Mouse (Mus musculus) kidney, adult 2 months (tissue): ENCODE results near the gene Ttc36. TPM values are rescaled to one million over a fixed set of nuclear protein-coding genes. Genes with fewer than 3 reads are reported as not detected.

Source experiments
- DNase-seq: peaks from one replicate; pipeline ENCODE4 v3.0.0; 2021
- H3K27ac ChIP-seq: fragments of 200-500 bp; 2 replicates; pipeline ENCODE4 v1.5.1; 2012; ENCODE audit warnings: low read depth, low read length, control low read depth, inconsistent platforms; ENCODE audit not compliant: insufficient read depth
- H3K27me3 ChIP-seq: fragments of 200-500 bp; replicated peaks from 2 replicates; pipeline ENCODE4 v1.6.1; 2012; ENCODE audit warnings: mild to moderate bottlenecking, moderate library complexity, low read length, inconsistent platforms; ENCODE audit not compliant: control insufficient read depth, insufficient read depth
- H3K36me3 ChIP-seq: fragments of 200-500 bp; 2 replicates; pipeline ENCODE4 v1.6.1; 2012; ENCODE audit warnings: mild to moderate bottlenecking, moderate library complexity, low read length, inconsistent platforms; ENCODE audit not compliant: control insufficient read depth, insufficient read depth
- H3K4me1 ChIP-seq: fragments of 200-500 bp; 2 replicates; pipeline ENCODE4 v1.6.1; 2011; ENCODE audit warnings: low read length; ENCODE audit not compliant: control insufficient read depth, insufficient read depth
- H3K4me3 ChIP-seq: fragments of 200-500 bp; 2 replicates; pipeline ENCODE4 v1.5.1; 2011; ENCODE audit warnings: mild to moderate bottlenecking, low read depth, low read length, control low read depth; ENCODE audit not compliant: insufficient read depth
- CTCF ChIP-seq: fragments of 200-500 bp; conservative IDR thresholded peaks from 2 replicates; pipeline ENCODE4 v1.5.1; 2011; ENCODE audit warnings: low read depth, mild to moderate bottlenecking, control low read depth, low read length, moderate library complexity, mixed read lengths; ENCODE audit not compliant: insufficient read depth, insufficient read length
- POLR2A ChIP-seq: fragments of 200-500 bp; IDR thresholded peaks from one replicate; pipeline ENCODE4 v1.6.1; 2011; ENCODE audit warnings: low read depth, low read length, control low read depth
- WGBS: fragments of 180-500 bp; shearing (Covaris S2); methylation state at CpG from one replicate; pipeline ENCODE4 v1.1.7; 2018; 5-methylcytosine and 5-hydroxymethylcytosine counted together
- polyA plus RNA-seq: library from polyadenylated mRNA; depleted of rRNA; stranded (reverse); fragments of >200 nt; gene quantifications from 2 replicates; pipeline ENCODE4 v1.2.3, GENCODE M21; 2012

The Ttc36 gene
- polyA plus RNA-seq, 1 experiment = 1,516 TPM

DNA sequence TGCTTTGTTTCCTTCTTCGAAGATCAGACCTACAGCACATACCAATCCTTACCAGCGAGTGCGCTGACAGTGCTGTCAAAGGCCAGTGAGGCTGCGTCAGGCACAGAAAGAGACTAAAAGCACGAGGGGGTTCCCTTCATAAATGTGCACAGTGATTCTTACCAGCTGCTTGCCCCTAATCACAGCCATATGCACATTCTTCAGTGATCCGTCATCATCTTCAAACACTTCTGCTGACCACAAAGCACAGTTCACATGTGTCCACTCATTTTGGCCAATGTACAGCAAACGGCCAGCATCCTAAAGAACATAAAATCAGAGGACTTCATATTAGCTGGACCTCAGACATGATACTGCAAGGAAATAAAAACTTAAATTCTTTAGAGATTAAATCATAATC, 23.8 kb upstream of the Ttc36 start:
- H3K4me1 ChIP-seq = no peaks in the 10 kb centered on the region
- H3K36me3 ChIP-seq = peaks cover 14% of the 10 kb centered on the region
- DNase-seq = no peak
- 83% methylated on average over 7 of the region's 7 CpGs for WGBS
- H3K27me3 ChIP-seq = no peaks in the 10 kb centered on the region
- H3K27ac ChIP-seq = no peak overlapping the region
- no peak for TF ChIP-seq POLR2A
- TF ChIP-seq CTCF = no peak
- H3K4me3 ChIP-seq = no peak overlapping the region

DNA sequence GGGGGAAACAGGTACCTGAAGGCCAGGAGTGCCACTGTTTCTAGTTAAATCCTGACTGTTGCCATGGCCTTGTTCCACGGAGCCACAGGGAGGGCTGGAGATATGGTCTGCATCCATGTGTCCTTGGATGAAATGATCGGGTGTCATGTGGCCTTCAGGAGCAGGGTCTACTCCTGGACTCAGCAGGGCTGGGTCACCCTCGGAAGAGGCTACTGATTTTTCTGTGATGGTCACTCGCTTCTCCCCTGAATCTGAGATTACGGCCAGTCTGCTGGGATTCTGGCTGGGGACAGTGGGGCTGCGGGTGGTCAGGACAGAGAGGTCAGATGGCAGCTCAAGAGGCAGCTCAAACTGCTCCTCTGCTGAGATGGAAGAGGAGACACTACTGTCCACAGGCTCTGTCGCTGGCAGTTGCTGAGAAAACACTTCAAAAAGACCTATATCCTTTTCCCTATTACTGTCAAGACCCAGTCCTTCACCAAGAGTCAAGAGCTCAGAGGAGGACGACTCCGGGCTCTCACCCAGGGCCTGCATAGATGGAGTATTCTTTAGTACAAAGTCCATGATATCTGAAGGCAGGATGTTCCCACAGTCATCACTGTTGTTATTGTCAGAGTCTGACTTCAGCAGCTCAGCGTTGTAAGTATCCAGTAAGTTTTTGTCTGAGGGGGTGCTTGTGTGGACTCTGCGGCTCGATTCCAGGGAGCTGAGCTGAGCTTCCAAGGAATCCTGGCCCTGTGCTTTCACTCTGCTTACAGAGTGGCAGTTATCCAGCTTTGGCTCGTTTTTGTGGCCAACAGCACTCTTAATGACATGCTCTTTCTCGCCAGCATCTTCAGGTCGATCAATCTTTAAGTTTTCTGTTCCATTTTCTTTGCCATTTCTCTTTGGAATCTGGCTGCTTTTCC, 17.3 kb upstream of the Ttc36 start:
- H3K36me3 ChIP-seq = peaks cover 11% of the 10 kb centered on the region
- no peaks in the 10 kb centered on the region for H3K27me3 ChIP-seq
- H3K4me3 ChIP-seq = no peak overlapping the region
- TF ChIP-seq POLR2A (no peak), CTCF (no peak)
- H3K4me1 ChIP-seq = no peaks in the 10 kb centered on the region
- 75% methylated on average over 15 of the region's 15 CpGs for WGBS
- no peak for DNase-seq
- H3K27ac ChIP-seq = no peak overlapping the region

DNA sequence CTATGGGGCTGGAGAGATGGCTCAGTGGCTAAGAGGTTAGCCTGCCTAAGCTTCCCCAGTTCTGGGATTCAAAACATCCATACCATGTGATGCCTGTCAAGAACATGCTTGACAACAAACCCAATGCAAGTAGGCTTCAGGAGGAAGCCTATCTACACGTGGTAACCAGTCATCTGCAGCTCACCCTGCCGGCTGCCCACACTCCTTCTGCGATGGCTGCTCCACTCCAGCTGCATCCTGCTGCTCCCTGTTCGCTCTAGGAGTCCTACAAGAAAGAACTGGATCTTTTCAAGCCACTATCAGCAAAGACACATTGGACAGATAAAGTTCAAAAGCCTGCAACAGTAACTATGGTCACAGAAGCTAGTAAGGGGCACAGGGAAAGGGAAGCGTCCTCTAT, 14.7 kb upstream of the Ttc36 start:
- TF ChIP-seq CTCF = no peak
- TF ChIP-seq POLR2A = no peak
- 79% methylated on average over 5 of the region's 5 CpGs for WGBS
- Histone ChIP-seq H3K27ac (no peak overlapping the region), H3K27me3 (no peaks in the 10 kb centered on the region), H3K4me1 (no peaks in the 10 kb centered on the region), H3K4me3 (no peak overlapping the region), H3K36me3 (peaks cover 19% of the 10 kb centered on the region)
- DNase-seq = no peak

DNA sequence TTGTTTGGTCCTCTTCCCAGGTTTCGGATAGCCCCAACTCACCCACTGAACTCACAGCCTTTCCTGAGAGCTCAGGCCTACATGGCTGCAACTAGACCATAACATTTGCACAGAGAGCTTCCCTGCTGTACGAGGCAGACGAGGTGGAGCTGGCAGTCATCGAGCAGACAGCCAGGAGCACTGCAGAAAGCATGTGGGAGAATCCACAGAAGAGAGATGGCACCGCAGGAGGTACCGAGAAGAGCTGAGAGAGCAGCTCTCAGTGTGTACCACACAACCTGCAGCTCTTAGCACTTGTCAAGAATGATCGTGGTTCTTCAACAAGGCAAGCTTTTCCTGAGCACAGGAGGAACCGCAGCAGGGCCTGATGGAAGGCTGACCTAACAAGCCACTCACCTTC, 11.3 kb upstream of the Ttc36 start:
- 90% methylated on average over 8 of the region's 8 CpGs for WGBS
- Histone ChIP-seq H3K4me1 (no peaks in the 10 kb centered on the region), H3K4me3 (no peak overlapping the region), H3K36me3 (peaks cover 15% of the 10 kb centered on the region), H3K27me3 (no peaks in the 10 kb centered on the region), H3K27ac (no peak overlapping the region)
- DNase-seq = no peak
- TF ChIP-seq CTCF (no peak), POLR2A (no peak)

DNA sequence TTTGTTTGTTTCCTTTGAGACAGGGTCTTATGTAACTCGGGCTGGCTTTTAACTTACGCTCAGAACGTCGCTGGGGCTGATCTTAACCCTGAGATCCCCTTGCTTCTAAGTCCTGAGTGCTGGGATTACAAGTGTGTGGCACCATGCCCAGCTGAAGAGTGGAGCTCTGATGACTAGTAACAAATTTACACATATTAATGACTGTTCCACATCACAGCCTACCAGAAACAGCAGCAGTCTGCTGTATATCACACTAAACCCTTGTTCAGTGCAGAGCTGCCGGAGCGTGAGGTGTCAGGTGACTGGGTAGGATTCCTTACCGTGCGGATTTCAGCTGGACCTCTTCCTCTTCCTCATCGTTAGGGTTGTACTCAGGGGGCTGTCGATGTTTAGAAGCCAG, 7.4 kb upstream of the Ttc36 start:
- peak; percentile 37 for DNase-seq
- Histone ChIP-seq H3K36me3 (peaks cover 9% of the 10 kb centered on the region; the same call in 1 of the 2 replicates), H3K27me3 (no peaks in the 10 kb centered on the region), H3K4me3 (no peak overlapping the region), H3K4me1 (no peaks in the 10 kb centered on the region), H3K27ac (no peak overlapping the region)
- TF ChIP-seq CTCF = no peak
- no peak for TF ChIP-seq POLR2A
- WGBS = 39% methylated on average over 10 of the region's 10 CpGs

DNA sequence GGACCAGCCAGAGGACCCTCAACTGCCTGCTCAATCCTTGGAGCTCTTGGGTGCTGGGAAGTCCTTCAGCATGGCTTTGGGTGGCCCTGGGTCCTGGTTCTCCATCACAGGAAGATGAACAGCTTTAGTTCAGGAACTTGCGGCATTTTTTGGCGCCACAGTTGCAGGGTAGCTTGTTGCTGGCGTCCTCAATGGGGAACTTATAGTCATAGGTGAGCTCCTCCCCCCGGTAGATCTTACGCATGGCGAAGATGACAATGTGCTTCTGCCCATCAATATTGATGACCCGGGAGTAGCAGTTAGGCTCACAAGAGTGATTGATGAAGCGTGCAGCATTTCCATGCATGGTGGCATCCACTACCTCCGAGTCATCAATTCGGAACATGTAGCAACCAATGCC, 4.9 kb upstream of the Ttc36 start:
- Histone ChIP-seq H3K4me3 (no peak overlapping the region), H3K4me1 (peaks cover 3% of the 10 kb centered on the region), H3K36me3 (peaks cover 2% of the 10 kb centered on the region; the same call in 1 of the 2 replicates), H3K27ac (no peak overlapping the region), H3K27me3 (no peaks in the 10 kb centered on the region)
- no peak for DNase-seq
- TF ChIP-seq POLR2A (no peak), CTCF (no peak)
- WGBS = 92% methylated on average over 10 of the region's 10 CpGs

DNA sequence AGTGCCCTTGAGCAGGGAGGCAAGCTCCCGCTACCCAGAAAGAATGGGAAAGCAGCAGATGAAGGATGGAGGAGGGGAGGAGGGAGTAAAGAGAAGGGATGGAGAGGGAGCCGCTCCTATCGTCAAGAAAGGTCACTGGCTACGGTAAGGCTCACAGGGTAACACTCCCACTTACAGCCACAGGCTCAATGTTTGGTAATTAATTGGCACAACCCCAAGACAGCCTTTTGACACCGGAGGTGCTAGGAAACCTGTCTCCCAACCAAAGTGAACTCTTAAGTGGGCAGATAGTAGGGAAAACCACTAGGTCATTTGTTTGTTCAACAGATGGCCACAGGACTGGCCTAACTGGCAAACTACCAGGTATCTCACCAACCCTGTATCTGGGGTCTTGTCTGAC, 4.3 kb upstream of the Ttc36 start:
- Histone ChIP-seq H3K4me3 (no peak overlapping the region), H3K27me3 (no peaks in the 10 kb centered on the region), H3K4me1 (peaks cover 3% of the 10 kb centered on the region), H3K27ac (no peak overlapping the region), H3K36me3 (peaks cover 2% of the 10 kb centered on the region; the same call in 1 of the 2 replicates)
- no peak for DNase-seq
- 41% methylated on average over 5 of the region's 5 CpGs for WGBS
- no peak for TF ChIP-seq POLR2A
- no peak for TF ChIP-seq CTCF

DNA sequence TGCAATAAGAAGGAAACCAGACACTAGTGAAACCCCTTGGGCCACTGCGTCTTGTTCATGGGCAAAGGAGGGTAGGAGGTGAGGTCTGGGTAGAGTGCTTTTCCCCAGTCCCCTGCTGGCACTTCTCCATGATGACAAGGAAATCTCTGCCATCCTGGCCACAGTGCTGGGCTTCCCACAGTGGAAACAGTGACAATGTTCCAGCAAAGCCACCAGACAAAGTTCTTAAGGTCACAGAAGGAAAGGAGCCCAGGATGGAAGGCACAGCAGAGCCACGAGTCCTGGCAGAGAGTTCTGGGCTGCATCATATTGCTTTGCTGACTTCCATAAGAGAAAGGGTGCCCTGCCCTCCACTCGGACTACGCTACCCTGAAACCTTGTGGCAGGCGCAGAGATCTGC, 2.7 kb upstream of the Ttc36 start:
- H3K36me3 ChIP-seq = peaks cover 6% of the 10 kb centered on the region; the same call in 1 of the 2 replicates

More for the DNA sequence above, 2.7 kb upstream of the Ttc36 start:
- Histone ChIP-seq H3K4me3 (no peak overlapping the region), H3K27me3 (no peaks in the 10 kb centered on the region), H3K27ac (peak overlapping the region; percentile 88; the same call in 1 of the 2 replicates), H3K4me1 (peaks cover 3% of the 10 kb centered on the region)
- no peak for DNase-seq
- TF ChIP-seq CTCF (no peak), POLR2A (no peak)
- WGBS = 84% methylated on average over 5 of the region's 5 CpGs
